Mouse (Mus musculus) granulocyte monocyte progenitor cell, adult 5-6 weeks (primary cell): ENCODE results near the gene Tmem125. TPM values are rescaled to one million over a fixed set of nuclear protein-coding genes. Genes with fewer than 3 reads are reported as not detected.
A peak's percentile ranks its signal among the peaks of the same experiment; 100 is the strongest.

Source experiments
- ATAC-seq: replicated peaks from 2 replicates; pipeline ENCODE4 v1.8.0; 2016; ENCODE audit warnings: mild to moderate bottlenecking, moderate TSS enrichment, inconsistent platforms; ENCODE audit not compliant: poor library complexity, severe bottlenecking
- total RNA-seq, 2 experiments: library from RNA; stranded (forward) in 1 of 2; stranded (reverse) in 1 of 2; fragments of 200-712, 200-1000 nt in 1 of 2; fragments of >200 nt in 1 of 2; fragmentation: Nextera tagmentation in 1 of 2; gene quantifications; 2 replicates each; pipeline ENCODE4 v1.2.3; 2014 to 2017

The Tmem125 gene
- total RNA-seq (2014; fragmentation: Nextera tagmentation) (not detected in 2 replicates), total RNA-seq (2017) (0.82 TPM in 1 of 2 replicates, not detected in the other)

DNA sequence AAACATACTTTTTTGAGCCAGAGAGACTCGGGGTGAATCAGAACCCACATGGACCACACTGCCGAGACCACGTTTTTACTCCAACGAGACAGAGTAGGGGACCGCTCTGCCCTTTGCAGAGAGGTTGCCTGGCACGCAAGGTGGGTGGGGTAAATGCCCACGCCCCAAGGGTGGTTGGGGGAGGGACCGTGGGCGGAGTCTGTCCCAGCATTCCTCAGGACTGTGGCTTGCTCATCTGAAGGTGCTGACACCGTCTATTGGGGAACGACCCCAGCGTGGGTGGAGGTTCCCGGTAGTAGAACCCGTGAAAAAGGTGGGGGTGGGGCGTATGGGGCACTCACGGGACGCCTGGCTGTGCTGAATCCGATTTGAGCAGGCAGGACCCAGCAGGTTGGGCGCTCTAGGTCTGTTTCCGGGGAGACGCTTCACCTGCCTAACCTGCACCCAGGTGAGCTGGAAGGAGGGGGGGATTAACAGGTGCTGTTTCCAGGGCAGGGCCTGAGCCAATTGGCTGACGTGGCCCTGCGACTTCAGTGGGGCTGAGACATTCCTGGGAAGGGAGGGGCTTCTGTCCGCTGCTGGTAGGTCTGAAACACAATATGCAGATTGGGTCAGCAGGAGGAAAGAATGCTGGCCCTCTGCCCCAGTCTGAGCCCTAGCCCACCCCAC lies at the start of gene Tmem125:
TSS of gene Tmem125 (minus strand) at position 453 of the 669 bp plus-strand sequence.
- ATAC-seq: peak; percentile 66

DNA sequence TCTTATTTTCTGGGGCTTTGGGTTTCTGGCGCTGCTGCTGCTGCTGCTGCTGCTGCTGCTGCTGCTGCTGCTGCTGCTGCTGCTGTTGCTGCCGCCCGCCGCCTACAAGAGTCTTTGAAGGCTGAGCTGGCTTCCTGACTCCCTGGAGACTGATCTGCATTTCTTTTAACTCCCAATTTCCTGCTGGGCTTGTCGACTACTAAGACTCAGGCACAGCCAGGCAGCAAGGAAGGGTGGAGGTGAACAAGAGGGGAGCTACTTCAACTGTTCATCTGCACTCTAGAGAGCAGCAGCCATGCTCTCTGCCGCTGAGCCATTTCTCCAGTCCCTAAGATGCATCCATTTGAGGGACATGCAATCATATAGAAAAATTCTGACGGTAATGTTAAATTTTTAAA lies 45.9 kb upstream of the Tmem125 start:
- ATAC-seq: no peak

DNA sequence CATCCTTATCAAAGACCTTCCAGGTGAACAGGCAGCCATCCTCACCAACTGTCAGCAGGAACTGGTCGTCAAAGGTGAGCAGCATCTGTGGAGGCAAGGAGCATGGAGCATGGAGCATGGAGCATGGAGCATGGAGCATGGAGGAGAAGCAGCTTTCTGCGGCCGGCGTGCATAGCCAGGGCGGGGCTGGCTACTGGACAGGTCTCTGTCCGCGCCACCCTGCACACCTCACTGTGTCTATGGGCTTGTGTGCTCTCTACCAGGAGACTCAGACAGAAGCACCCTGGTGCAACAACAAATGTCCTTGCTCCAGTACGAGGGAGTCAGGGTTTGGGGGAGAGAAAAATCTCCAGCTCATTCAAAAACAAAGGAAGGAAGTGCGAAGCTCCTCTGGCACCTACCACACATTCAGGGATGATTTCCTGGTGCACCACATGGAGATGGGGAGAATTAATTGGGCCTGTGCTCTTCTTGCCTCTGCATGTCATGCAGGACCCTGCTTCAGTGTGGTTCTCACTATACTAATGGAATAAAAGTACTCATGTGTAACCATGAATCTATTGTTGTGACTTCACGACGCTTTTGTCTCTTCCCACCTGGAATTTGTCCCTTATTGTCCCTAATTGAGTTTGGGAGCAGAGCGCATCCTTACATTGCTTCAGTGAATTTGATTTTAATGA lies 45.3 kb upstream of the Tmem125 start:
- no peak for ATAC-seq

DNA sequence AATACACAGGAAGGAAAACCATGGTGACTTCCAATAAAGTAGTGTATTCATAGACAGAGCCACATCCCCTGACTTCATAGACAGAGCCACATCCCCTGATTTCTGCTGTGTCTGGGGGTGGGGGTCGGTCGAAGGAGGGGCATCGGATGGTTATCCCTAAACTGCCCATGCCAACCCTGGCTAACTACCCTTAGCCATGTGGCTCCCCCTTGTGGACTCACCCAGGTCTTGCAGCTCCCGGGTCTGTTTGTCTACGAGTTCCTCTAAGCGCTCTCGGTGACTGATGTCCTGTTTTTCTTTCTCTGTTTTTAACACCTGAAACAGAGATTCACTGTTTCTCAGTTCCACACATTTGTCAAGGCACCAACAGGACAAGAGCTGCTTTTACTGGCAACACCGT lies 38.8 kb upstream of the Tmem125 start:
- ATAC-seq: no peak

DNA sequence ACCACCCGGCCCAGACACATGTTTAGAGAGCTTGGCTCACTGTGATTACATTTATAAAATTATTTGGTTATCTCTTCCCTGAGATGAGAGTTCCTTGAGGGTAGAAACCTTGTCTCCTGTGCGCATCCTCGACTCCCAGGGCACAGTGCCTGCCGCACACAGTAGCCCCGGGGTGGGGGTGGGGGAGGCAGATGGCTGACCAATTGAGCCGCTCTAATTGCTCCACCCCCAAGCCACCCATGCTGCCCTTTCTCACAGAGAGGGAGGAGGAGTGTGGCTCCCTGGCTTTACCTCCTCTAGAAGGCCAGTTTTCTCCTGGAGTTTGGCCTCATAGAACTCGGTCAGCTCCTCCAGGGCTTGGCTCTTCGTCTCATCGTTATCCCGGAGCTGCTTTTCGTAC lies 37.7 kb upstream of the Tmem125 start:
- no peak for ATAC-seq

DNA sequence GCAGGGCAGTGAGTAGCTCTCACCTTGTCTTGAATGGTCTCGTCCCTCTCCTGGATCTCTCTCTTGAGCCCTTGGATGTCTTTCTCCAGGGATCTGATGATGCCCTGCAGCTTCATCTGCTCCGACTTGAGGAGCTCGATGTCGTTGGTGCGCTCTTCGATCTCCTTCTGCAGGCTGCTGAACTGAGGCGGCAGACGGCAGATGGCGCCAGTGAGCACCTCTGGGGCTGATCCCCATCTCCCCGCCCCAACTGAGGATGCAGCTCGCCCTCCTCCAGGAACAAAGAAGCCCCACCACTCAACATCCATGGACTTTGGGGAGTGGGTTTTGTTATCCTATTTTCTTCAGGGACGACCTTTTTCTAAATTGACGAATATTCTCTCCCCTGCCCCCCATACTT lies 35.5 kb upstream of the Tmem125 start:
- peak; percentile 50; the same call in 1 of the 2 replicates for ATAC-seq

DNA sequence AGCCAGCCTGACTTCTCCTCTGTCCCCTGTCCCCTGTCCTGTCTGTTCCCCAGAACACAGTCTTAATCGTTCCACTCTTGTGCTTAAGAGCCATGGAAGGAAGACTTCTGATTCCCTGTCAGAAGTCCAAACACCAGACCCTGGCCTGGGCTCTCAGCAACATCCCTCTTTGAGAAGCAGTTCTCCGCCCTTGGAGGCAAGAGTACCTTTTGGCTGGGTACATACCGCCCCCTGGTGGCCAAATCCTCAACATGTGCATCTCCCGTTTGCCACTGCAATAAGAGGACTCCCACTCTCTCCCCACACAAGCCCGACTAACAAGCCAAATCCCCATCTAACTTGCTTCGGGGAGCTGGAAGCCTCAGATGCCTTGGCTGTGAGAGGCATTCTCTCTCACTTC lies 32.3 kb upstream of the Tmem125 start:
- ATAC-seq: peak; percentile 73

DNA sequence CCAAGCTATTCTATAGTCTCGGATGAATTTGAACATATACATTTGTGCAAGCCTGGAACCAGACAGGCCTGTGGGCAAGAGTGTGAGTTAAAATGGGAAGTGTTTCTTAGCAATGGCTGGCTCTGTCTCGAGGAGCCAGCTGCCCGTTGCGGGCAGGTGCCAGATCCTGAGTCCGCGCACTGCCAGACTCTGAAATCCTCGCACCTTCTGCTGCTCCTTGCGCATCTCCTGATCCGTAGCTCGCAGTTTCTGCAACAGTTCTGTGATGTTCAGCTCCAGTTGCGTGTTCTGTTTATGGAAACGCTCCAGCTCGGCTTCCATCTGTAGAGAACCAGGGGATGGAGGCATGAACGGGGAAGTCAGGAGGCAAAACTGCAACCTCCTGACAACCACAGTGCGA lies 27.6 kb upstream of the Tmem125 start:
- ATAC-seq: no peak

DNA sequence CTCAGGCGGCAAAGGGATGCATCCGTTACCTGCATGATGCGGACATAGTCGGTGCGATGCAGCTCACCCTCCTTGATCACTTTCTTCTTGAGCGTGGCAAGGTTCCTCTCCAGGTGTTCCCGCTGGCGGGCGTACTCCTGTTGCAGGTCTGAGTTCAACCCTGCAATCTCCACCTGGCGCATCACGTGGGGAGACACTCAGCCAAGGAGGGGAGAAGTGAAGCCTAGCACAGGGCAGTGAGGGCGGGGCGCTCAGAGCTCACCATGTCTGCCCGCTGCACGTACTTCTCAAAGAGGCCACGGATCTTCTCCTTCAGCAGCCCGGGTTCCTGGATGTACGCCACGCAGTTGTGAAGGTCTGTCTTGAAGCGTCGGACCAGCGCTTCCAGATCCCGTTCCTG lies 25.5 kb upstream of the Tmem125 start:
- ATAC-seq: no peak

DNA sequence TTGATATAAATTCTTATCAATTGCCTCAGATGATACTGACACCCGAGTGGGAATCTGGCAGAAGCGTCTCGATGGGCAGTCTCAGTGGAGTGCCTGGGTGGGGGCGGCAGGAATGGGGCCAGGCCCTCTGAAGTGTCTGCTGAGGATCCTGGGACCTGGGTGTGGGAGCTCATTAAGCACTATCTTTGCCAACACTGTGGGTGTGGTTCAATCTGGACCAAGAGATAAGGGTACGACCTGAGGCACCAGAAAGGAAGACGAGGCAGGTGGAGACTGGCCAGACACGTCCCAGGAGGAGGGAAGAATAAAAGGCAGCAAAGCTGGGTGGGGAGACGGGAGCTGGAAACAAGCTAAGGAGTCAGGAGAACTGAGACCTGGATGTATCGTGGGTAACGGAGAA lies 24.9 kb upstream of the Tmem125 start:
- ATAC-seq: no peak

DNA sequence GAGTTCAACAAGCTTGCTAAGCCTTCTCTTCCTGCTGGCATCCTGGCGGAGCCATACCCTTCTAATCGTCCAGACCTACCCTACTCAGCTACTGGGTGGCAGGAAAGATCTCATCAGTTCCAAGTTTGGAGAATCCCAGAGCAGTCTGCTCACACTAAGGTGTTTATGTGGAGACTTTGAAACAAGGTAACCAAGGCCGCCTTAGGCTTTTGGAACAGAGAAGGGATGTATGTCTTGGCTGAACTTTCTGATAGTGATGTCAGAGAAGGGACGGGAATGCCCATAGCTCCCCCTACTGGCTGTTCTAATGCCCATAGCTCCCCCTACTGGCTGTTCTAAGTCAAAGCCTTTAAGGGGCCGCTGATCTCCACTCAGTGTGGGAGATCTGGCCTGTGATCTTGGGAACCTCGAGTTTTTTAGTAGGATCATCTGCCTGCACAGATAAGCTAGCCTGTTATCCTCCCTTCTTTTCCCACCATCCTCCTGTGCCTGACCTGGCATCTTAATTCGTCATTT lies 22.4 kb upstream of the Tmem125 start:
- ATAC-seq: peak; percentile 85

DNA sequence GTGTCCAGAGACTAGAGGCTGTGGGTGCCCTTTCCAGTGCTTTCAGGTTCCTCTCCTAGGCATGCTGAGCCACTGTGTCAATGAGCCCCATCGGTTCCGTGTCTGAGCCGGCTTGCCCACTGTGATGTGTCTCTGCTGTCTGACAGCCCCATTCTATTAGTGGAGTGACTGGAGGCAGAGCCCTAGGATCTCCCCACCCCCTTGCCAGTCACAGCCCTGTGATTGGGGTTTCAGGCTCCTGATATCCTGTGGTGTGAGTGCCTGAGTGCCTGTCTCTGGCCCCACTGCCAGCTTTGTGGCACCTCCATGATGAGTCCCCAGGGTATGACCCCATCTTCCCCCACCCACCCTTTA lies 21.1 kb upstream of the Tmem125 start:
- ATAC-seq: no peak

DNA sequence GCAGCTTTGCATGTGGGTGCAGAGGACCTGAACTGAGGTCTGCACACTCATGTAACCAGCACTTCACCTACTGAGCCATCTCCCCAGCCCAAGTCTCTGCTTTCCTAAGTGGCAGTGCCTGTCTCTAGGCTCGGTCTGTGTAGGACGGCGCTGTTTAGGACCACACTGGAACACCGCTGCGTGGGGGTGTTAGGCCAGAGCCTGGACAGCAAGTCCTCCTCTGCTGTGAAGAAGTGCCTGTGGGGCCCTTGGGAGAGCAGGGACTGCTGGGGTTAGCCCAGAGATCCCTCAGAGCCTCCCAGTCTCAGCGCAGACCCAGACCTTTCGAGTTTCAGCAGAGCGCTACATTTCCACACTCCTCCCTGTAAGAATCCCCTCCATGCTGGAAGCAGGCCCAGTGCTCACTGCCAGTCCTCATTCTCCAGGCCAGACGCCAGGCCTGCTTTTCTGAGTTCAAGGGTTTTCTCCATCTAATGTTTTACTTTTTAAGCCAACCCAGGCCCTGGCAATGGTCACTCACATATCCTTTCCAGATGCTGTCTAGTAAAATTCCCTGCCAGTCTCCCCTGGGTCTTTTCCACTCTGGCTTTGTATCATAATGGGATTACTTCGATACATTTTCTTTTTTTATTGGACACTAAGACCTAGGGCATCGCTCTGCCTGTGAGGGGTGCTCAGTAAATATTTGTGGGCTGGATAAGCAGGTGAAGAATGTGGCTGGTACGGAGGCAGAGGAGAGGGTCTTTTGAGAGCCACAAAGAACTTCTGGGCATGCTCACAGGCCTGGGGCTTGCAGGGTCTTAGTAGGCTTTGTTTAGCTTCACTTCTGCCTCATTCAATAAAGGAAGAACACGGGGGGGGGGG lies 20.4 kb upstream of the Tmem125 start:
- no peak for ATAC-seq

DNA sequence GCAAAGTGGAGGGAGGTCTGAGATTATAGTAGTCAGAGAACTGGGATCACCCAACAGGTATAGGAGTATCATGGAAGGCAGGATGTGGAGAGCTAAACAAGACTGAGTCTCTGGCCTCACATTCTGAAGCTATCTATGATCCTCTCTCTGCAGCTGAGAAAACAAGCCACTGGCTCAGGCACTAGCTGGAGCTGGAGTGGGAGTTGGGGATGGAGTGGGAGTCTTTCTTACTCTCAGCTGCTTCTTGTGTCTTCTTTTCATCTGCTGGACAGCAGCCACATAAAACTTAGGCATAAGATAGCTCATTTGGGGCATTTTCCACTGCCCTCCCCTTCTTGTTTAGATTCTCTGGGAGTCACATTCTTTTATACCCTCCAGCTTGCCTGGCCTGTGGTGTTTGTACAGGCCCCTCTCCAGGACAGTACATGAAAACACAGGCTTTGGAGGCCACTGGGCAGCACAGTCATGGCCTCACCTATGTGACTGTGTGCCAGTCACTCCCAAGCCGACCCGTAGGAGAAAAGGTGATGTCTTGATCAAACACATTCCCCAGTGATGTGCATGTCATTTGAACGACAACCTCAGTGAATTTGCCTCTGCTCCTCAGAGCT lies 9.3 kb upstream of the Tmem125 start:
- no peak for ATAC-seq

DNA sequence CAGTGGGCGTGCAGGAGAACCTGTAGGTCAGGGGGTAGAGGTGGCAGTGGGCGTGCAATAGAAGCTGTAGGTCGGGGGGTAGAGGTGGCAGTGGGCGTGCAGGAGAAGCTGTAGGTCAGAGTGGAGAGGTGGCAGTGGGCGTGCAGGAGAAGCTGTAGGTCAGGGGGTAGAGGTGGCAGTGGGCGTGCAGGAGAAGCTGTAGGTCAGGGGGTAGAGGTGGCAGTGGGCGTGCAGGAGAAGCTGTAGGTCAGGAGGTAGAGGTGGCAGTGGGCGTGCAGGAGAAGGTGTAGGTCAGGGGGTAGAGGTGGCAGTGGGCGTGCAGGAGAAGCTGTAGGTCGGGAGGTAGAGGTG lies 4.3 kb upstream of the Tmem125 start:
- peak; percentile 58 for ATAC-seq

DNA sequence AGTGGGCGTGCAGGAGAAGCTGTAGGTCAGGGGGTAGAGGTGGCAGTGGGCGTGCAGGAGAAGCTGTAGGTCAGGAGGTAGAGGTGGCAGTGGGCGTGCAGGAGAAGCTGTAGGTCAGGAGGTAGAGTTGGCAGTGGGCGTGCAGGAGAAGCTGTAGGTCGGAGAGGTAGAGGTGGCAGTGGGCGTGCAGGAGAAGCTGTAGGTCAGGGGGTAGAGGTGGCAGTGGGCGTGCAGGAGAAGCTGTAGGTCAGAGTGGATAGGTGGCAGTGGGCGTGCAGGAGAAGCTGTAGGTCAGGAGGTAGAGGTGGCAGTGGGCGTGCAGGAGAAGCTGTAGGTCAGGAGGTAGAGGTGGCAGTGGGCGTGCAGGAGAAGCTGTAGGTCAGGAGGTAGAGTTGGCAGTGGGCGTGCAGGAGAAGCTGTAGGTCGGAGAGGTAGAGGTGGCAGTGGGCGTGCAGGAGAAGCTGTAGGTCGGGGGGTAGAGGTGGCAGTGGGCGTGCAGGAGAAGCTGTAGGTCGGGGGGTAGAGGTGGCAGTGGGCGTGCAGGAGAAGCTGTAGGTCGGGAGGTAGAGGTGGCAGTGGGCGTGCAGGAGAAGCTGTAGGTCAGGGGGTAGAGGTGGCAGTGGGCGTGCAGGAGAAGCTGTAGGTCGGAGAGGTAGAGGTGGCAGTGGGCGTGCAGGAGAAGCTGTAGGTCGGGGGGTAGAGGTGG lies 3.7 kb upstream of the Tmem125 start:
- ATAC-seq: peak; percentile 45; the same call in 1 of the 2 replicates

DNA sequence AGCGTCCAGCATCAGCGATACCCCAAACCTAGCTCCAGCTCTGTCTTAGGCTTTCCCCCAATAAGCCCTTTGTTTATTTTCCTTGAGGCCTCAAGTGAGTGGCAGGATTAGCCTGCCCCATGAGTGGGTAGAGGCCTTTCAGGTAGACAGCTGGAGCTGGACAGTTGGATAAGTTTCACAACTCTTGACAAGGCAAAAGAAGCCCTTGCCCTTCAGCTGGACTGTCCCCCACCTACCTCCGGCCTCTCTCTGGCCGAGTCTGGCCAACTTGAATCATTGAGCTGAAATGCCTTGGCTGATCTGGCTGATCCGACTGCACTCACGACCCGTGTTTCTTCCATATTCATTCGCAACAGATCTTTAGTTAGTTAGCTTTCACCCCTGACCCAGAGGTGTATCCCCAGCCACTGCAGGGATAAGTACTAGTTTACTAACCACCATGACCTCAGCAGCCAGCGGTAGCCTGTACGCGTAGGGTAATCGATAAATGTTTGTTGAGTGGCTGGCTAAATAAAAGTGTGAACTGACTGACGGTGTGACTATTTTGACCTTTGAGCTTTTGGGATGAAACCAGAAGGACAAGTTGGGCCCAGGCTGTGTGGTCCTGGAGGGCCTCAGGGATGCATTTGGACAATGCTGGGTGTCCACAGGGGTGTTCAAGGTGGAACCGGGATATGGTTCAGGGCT lies 740 bp upstream of the Tmem125 start:
- no peak for ATAC-seq

DNA sequence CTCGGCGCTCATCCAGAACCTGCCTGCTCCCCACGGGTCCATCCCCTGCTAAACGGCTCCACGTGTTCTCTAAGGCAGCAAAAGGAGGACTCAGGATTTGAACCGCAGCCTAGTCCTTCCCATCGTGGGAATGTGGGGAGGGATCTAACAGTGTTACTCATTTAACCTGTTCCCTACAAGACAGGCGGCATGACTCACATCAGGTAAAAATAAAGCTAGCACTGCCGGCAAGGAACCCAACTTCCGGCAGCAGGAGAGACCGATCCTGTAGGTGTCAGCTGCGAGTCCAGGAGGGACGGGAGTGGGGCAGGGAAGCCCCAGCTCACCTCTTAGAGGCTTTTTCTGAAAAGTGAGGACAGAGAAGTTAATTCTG lies 700 bp downstream of the Tmem125 start:
- ATAC-seq: no peak

DNA sequence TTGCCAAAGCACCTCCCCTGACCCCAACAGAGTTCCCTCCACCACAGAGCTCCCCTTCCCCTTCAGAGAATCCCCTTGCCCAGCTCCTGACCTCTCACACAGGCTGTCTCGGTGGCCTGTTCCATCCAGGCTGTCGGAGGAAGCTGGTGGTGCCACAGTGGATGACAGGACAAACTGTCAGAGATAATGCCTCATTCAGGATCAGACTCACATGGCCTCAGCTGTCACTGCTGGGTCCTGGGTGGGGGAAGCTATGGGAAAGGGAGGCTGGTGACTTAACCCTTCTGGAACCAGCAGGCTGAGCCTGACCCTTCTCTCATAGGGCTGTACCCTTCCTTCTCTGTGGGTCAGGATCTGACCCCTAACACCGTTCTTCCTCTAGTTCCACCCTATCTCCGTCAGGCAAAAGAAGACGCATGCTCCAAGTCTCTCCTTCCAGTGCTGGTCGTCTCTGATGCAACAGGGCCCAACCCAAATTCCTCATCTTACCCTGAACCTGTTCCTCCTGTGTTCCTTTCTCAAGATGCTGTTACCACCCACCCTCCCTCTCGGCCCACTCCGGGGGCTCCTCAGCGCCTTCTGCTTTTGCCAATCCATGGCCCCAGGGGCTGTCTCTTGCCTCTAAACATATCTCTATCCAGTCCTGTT lies 1.2 kb downstream of the Tmem125 start:
- peak; percentile 4; the same call in 1 of the 2 replicates for ATAC-seq
